Mouse (Mus musculus) hindbrain, postnatal 0 days (tissue): ENCODE measurements around the gene 1700016D06Rik. TPM values are rescaled to one million over a fixed set of nuclear protein-coding genes. Genes with fewer than 3 reads are reported as not detected.

Experiments
- ATAC-seq: fragments of 200-750 bp; cut with Nextera tagmentation; 2 replicates; pipeline ENCODE4 v1.8.0; 2017; ENCODE audit warnings: mild to moderate bottlenecking, moderate TSS enrichment, moderate library complexity
- DNase-seq: peaks from one replicate; pipeline ENCODE4 v3.0.0-alpha.2; 2015; ENCODE audit warnings: low spot score
- H3K27ac ChIP-seq: fragments of 300-500 bp; sonication (generic); 2 replicates; pipeline ENCODE4 v1.5.1; 2014; ENCODE audit warnings: mild to moderate bottlenecking
- H3K27me3 ChIP-seq: fragments of 300-500 bp; sonication (generic); 2 replicates; pipeline ENCODE4 v1.6.1; 2014; ENCODE audit warnings: low read length, mixed read lengths; ENCODE audit not compliant: insufficient read depth
- H3K36me3 ChIP-seq: fragments of 300-500 bp; sonication (generic); 2 replicates; pipeline ENCODE4 v1.6.1; 2014; ENCODE audit warnings: low read length, mixed read lengths; ENCODE audit not compliant: insufficient read depth
- H3K4me1 ChIP-seq: fragments of 300-500 bp; sonication (generic); 2 replicates; pipeline ENCODE4 v1.6.1; 2014; ENCODE audit warnings: antibody characterized with exemption, low read length, mixed read lengths; ENCODE audit not compliant: insufficient read depth
- H3K4me2 ChIP-seq: fragments of 300-500 bp; sonication (generic); 2 replicates; pipeline ENCODE4 v1.6.1; 2014; ENCODE audit warnings: low read depth, mild to moderate bottlenecking, low read length, moderate library complexity, mixed read lengths
- H3K4me3 ChIP-seq: fragments of 300-500 bp; sonication (generic); 2 replicates; pipeline ENCODE4 v1.5.1; 2014; ENCODE audit warnings: low read length
- H3K9ac ChIP-seq: fragments of 300-500 bp; sonication (generic); replicated peaks from 2 replicates; pipeline ENCODE4 v1.6.1; 2014; ENCODE audit warnings: mild to moderate bottlenecking, low read length, moderate library complexity, mixed read lengths
- H3K9me3 ChIP-seq: fragments of 300-500 bp; sonication (generic); 2 replicates; pipeline ENCODE4 v1.6.1; 2016; ENCODE audit warnings: low read length, mixed read lengths
- CTCF ChIP-seq: IDR thresholded peaks from 2 replicates; pipeline ENCODE4 v1.5.1; 2016; ENCODE audit warnings: antibody characterized with exemption, control low read depth, low read depth
- WGBS: fragments of 180-500 bp; shearing (Covaris S2); extraction: QIAGEN DNeasy Blood & Tissue Kit; methylation state at CpG from one replicate; pipeline ENCODE4 v1.1.7; 2014; 5-methylcytosine and 5-hydroxymethylcytosine counted together
- polyA plus RNA-seq: library from polyadenylated mRNA; unstranded; fragments of >200 nt; fragmentation: Nextera tagmentation; extraction: Ambion mirVana; gene quantifications from 2 replicates; pipeline ENCODE4 v1.2.1, GENCODE M21; 2015
- total RNA-seq: library from RNA; depleted of rRNA; stranded (reverse); fragments of >200 nt; gene quantifications from 2 replicates; pipeline ENCODE4 v1.2.3, GENCODE M21; 2014

Gene 1700016D06Rik
- total and polyA plus RNA-seq, 2 experiments from 2014 or later = not detected

DNA sequence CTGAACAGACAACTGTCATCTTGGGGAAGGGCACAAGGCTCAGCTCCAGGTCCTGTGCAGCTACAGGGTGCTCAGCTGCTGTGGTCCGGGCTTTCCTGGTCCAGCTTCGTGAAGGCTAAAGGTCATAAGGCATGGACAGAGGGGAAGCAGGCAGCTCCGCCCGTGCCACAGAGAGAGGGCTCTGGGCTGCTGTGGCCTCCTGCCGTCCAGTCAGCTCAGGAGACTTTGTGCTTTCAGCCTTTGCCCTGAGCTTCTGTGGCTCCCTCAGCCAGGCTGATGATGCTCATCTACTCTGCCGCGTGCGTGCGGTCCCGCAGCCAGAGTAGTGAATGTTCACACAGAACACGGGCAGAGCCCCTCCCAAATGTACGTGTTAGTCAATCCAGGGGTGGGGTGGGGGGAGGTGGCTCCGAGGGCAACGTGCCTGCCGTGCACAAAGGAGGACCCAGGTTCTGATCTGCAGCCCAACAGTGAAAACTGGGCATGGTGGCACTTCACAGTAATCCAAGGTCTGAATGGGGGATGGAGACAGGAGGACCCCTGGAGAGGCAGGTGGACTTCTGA lies 34.9 kb upstream of the 1700016D06Rik start:
- Histone ChIP-seq H3K4me1 (0 out of 2 replicates have a peak, but pooled peaks cover 3% of the 10 kb centered on the region), H3K36me3 (no peaks in the 10 kb centered on the region; the same call in 1 of the 2 replicates), H3K4me3 (no peak overlapping the region), H3K9me3 (no peaks in the 10 kb centered on the region), H3K4me2 (no peak overlapping the region), H3K9ac (no peak overlapping the region), H3K27ac (no peak overlapping the region), H3K27me3 (no peaks in the 10 kb centered on the region)
- DNase-seq = no peak
- no peak for ATAC-seq
- no peak for TF ChIP-seq CTCF
- 84% methylated on average over 15 of the region's 15 CpGs for WGBS

GRCm38 (mm10) chr8:11730271-11730940 lies 29.5 kb upstream of the 1700016D06Rik start:
- ATAC-seq (no peak), DNase-seq (no peak)
- Histone ChIP-seq H3K4me3 (peak overlapping the region; percentile 56), H3K27me3 (no peaks in the 10 kb centered on the region), H3K9ac (no peak overlapping the region), H3K27ac (no peak overlapping the region), H3K4me1 (peaks cover 13% of the 10 kb centered on the region), H3K4me2 (peak overlapping the region; percentile 66), H3K9me3 (no peaks in the 10 kb centered on the region), H3K36me3 (no peaks in the 10 kb centered on the region)
- WGBS = 45% methylated on average over 12 of the region's 12 CpGs
- no peak for TF ChIP-seq CTCF

- TF ChIP-seq CTCF = no peak
- Histone ChIP-seq H3K36me3 (no peaks in the 10 kb centered on the region), H3K9me3 (no peaks in the 10 kb centered on the region), H3K4me1 (peaks cover 13% of the 10 kb centered on the region), H3K9ac (peak overlapping the region; percentile 93), H3K4me3 (peak overlapping the region; percentile 56), H3K27me3 (no peaks in the 10 kb centered on the region), H3K4me2 (peak overlapping the region; percentile 66), H3K27ac (peak overlapping the region; percentile 99)
- WGBS = under 1% methylated on average over 52 of the region's 61 CpGs
- DNase-seq (peak; percentile 78), ATAC-seq (no peak; the same call in 1 of the 2 replicates)
These were observed 27.8 kb upstream of the 1700016D06Rik start for GRCm38 (mm10) chr8:11728482-11729295.

GRCm38 (mm10) chr8:11727651-11728481 lies 27.0 kb upstream of the 1700016D06Rik start, which contains the start of gene Arhgef7:
Gene Arhgef7 (plus strand): TSS chr8:11727721.
- DNase-seq = peak; percentile 95
- Histone ChIP-seq H3K36me3 (no peaks in the 10 kb centered on the region), H3K4me1 (peaks cover 13% of the 10 kb centered on the region), H3K27me3 (no peaks in the 10 kb centered on the region), H3K9me3 (no peaks in the 10 kb centered on the region), H3K4me2 (peak within 1 kb of the TSS; percentile 66), H3K9ac (peak within 1 kb of the TSS; percentile 93), H3K4me3 (peak within 1 kb of the TSS; percentile 56), H3K27ac (peak within 1 kb of the TSS; percentile 99)
- no peak for TF ChIP-seq CTCF
- under 1% methylated on average over 120 of the region's 127 CpGs for WGBS
- peak; percentile 89 for ATAC-seq

GRCm38 (mm10) chr8:11727273-11727650 lies 26.4 kb upstream of the 1700016D06Rik start:
- under 1% methylated on average over 22 of the region's 22 CpGs for WGBS
- DNase-seq = no peak

GRCm38 (mm10) chr8:11717194-11717593 lies 16.3 kb upstream of the 1700016D06Rik start:
- Histone ChIP-seq H3K4me1 (no peaks in the 10 kb centered on the region), H3K4me3 (no peak overlapping the region), H3K27me3 (no peaks in the 10 kb centered on the region), H3K36me3 (no peaks in the 10 kb centered on the region), H3K9me3 (no peaks in the 10 kb centered on the region), H3K4me2 (no peak overlapping the region), H3K27ac (no peak overlapping the region), H3K9ac (no peak overlapping the region)
- ATAC-seq = no peak
- WGBS = 75% methylated on average over 4 of the region's 4 CpGs
- no peak for TF ChIP-seq CTCF
- DNase-seq = no peak

More at GRCm38 (mm10) chr8:11727273-11727650, 26.4 kb upstream of the 1700016D06Rik start:
- peak; percentile 46 for ATAC-seq
- no peaks in the 10 kb centered on the region for H3K36me3 ChIP-seq
- H3K9ac ChIP-seq = peak overlapping the region; percentile 93
- peaks cover 13% of the 10 kb centered on the region for H3K4me1 ChIP-seq
- TF ChIP-seq CTCF = no peak
- no peaks in the 10 kb centered on the region for H3K27me3 ChIP-seq
- H3K4me3 ChIP-seq = peak overlapping the region; percentile 56
- H3K4me2 ChIP-seq = peak overlapping the region; percentile 66
- H3K27ac ChIP-seq = peak overlapping the region; percentile 99
- H3K9me3 ChIP-seq = no peaks in the 10 kb centered on the region
